Mouse (Mus musculus) lung, adult 2 months (tissue): Measurements from ENCODE around the gene Fat1.

Source experiments
- CTCF ChIP-seq: fragments of 200-500 bp; IDR thresholded peaks from 2 replicates; pipeline ENCODE4 v1.5.1; 2011; ENCODE audit warnings: mild to moderate bottlenecking, low read length, control low read depth; ENCODE audit not compliant: insufficient read depth
- POLR2A ChIP-seq: fragments of 200-500 bp; IDR thresholded peaks from 2 replicates; pipeline ENCODE4 v1.6.1; 2011; ENCODE audit warnings: low read depth, mild to moderate bottlenecking, control low read depth, low read length, borderline replicate concordance; ENCODE audit errors: extremely low read depth

DNA sequence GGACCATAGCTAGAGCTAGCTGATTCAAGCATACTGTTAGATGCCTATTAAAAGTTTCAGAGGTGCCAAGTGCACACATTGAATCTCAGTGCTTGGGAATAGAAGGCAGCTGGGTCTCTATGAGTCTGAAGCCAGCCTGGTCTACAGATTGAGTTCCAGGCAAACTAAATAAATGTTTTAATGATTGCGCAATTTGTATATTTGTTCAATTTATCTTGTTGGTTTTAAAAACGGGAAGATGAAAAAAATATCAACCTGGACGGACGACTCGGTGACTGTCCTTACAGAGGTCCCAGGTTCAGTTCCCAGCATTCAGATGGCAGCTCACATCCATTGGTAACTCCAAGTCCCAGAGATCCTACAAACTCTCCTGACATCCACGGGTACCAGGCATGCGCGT, 135.7 kb downstream of the Fat1 start:
- TF ChIP-seq CTCF = no peak
- TF ChIP-seq POLR2A = no peak
